Mouse (Mus musculus) 3T3-L1 (cell line): ENCODE results near the gene Elobl.

Experiments used
- DNase-seq: peaks from one replicate; pipeline ENCODE4 v3.0.0-alpha.2; 2015; ENCODE audit warnings: low read depth, low spot score

Gene Elobl

GRCm38 (mm10) chr11:88934089-88935000 lies 32.4 kb downstream of the Elobl start:
- DNase-seq = no peak

GRCm38 (mm10) chr11:88933030-88933429 lies 33.7 kb downstream of the Elobl start:
- DNase-seq = no peak

GRCm38 (mm10) chr11:88931692-88932530 lies 34.8 kb downstream of the Elobl start:
- no peak for DNase-seq

GRCm38 (mm10) chr11:88926566-88926965 lies 40.2 kb downstream of the Elobl start:
- DNase-seq = no peak
